Mouse (Mus musculus): ENCODE measurements around the gene Inpp5b.

DNA sequence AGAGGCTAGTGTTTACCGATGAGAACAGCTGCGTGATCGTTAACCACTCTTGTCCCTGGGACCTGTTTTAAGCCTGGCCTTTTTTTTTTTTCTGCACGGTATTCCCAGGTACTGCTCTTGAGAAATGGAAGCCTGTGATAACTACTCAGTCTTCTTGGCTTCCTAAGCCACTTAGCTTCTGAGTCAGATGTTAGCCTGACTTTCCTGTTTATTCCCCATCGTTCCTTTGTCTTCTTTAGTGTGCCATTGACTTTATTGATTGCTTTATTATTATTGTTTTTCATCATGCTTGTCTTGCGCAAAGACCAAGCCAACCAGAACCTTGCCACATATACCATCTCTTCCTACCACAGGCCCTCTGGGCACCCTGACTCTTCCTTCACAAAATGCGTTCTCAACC lies 68.4 kb downstream of the Inpp5b start:
- TF ChIP-seq CTCF (conservative IDR thresholded peaks at IDR 0.05; ENCODE audit: insufficient read depth, insufficient read length, low read depth, low read length): no peak
- no peak for TF ChIP-seq POLR2A (IDR thresholded peaks at IDR 0.05; ENCODE audit: low read depth, low read length)

Data from kidney, adult 2 months (tissue).